Mouse (Mus musculus): Measurements from ENCODE around the gene Gm33543.

GRCm38 (mm10) chr10:95791427-95791804 is 51.3 kb downstream of the Gm33543 start:
- TF ChIP-seq CTCF (IDR thresholded peaks at IDR 0.05; ENCODE audit: borderline replicate concordance, control insufficient read depth, extremely low read depth, insufficient read depth, low read length, poor library complexity) (no peak), POLR2A (IDR thresholded peaks at IDR 0.05; ENCODE audit: control insufficient read depth, extremely low read depth, insufficient read depth, low read length, poor library complexity) (no peak)
